Mouse (Mus musculus): ENCODE results near the gene Kif14.
"Not testable (repeated sequence)": the region's sequence is repeated elsewhere in the genome, so short reads cannot be mapped to it uniquely, and the experiment has no call there.

Kif14 gene

DNA sequence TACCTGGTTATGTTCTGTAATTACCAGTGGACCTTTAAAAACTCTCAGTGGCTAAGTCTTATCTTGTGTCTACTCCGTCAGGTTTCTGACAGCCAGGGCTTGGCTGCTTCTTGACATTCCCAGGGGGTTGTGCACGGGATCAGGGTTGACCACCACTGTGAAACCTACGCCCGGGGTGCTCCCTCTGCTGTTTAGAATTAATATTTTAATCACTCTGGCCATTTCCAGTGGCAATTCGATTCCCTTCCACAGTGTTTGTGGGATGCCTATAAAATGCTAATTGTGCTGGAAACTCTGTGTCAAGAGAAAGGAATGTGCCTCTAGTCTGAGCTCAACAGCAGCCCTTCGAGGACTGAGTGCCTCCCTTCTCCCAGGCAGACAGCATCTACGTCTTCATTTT is 89.7 kb downstream of the Kif14 start:
- no peak for DNase-seq (ENCODE audit: low spot score in 2 of 2)

DNA sequence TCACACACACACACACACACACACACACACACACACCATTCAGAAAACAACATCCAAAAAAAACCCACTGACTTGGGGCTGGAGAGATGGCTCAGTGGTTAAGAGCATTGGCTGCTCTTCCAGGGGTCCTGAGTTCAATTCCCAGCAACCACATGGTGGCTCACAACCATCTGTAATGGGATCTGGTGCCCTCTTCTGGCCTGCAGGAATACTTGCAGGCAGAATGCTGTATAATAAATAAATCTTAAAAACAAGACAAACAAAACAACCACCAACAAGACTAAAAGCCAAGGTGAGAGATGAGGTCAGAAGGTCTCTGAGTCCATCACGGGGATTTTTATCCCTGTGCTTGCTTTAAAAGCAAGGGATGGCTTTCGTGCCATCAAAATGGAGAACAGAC is 90.5 kb downstream of the Kif14 start:
- not testable (repeated sequence) for DNase-seq (ENCODE audit: low spot score in 2 of 2)

DNA sequence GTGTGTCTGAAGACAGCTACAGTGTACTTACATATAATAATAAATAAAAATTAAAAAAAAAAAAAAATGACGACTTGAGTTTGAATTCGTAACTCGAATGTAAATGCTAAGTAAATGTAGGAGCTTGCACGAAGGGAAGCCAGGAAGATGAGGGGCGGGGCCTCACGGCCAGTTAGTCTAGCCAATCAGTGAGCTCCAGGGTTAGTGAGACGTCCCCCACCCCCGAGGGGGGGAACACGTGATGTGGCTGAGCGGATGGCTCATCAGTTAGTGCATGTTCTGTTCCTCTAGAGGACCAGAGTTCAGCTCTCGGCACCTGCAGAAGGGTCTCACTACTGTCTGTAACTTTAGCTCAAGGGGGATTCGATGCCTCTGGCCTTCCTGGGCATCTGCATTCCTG is 91.3 kb downstream of the Kif14 start:
- DNase-seq (ENCODE audit: low spot score in 2 of 2) = no peak

DNA sequence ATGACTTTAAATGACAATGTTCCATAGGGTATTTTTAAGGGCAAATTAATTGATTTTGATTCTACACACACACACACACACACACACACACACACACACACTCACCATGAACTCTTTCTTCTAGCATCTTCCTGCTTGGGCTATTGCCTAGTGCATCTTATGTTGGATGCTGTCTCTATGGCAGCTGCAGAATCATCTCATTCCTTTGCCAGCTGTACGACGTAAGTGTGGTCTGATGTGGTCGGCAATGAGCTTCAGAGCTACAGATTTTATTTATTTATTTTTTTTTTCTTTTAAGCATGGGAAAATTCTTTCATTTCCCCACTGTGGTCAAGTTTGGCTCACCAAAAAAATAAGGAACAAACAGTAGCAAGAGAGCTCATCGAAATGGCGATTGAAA is 92.6 kb downstream of the Kif14 start:
- no peak for DNase-seq (ENCODE audit: low spot score in 2 of 2)

DNA sequence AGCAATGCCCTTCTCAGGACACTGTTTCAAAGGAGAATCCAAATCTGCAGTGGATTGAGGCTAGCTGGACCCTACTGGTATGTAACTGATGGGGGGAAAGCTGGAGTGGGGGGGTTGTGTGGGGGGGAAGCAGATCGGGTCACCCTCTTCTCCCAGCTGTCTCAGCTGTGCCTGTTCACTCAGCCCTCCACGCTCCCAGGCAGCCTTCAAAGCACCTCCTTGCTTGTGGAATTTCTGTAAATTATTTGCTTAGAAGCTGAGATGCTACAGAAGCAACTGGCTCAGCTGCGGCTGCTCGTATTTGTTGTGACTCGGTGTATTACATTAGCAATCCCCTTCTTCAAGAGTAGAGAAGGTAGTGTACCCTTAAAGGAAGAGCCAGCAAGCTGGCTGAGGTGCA is 93.1 kb downstream of the Kif14 start:
- no peak for DNase-seq (ENCODE audit: low spot score in 2 of 2)

DNA sequence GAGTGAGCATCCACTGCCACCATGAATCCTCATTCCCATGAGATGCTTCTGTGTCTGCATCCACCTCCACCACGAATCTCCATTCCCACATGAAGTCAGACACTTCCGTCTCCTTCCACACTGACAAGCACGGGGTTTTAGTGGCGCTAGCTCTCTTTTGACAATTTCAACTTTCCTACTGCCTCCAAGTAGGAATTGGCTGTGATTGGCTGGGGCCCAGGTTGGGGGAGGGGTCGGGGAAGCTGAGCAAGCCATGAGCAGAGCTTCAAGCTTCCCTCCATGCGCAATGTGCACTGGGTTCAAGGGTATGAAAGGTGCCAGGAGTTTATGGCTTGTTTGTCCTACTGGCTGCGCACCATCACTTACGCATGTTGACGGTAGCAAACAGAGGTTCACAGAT is 93.6 kb downstream of the Kif14 start:
- no peak for DNase-seq (ENCODE audit: low spot score in 2 of 2)

DNA sequence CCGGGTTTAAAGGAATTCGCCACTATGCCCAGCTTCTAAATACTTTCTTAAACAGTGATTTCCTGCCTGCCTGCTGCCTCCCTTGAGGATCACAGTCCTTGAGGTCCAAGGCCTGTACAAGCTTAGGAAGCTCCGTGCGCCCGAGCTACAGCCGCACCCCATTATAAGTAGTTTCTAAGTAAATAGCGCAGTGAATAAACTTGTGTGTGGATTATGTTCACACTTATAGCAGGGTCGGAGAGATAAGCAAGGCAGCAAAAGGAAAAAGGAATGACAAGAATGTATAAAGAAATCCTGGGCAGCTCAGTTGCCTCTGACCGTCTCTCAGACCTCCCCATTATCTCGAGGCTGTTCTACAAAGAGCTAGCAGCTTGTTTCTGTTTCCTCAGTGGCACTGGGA is 95.7 kb downstream of the Kif14 start:
- no peak for DNase-seq (ENCODE audit: low spot score in 2 of 2)

DNA sequence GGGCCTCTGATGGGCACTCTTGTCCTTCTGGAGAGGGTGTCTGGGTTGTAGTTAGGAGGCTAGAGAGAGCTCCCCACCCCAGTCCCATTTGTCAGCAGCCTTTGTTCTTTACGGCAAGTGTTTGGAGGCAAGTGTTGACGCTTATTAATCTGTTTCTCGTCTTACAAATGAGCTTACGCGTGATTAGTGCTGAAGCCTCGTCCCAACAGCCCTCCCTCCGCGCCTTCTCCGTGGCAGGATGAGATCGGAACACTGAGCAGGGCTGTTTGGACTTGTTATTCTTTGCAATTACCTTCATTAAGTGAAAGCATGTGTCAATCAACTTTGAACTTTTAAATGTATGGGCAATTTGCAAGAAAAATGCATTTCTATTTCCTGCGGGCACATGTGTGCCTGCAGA is 97.0 kb downstream of the Kif14 start:
- DNase-seq (ENCODE audit: low spot score in 2 of 2) = no peak

DNA sequence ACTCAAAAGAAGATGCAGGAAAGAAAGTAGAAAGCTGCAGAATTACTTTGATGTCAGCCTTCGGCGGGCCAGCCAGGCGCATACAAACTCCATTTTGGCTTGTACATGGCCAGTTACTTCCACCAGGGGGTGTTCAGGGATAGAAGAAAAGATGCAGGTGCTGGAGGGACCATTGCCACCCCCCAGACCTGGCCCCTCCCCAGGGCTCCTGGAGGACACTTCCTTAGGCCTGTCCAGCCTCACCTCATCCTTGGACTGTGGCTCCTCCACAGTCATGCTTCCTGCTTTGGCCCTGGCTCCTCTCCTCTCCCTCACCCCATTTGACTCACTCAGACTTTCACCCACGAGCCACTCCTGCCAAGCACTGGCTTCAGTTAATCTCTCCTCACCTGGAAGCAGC is 98.8 kb downstream of the Kif14 start:
- no peak for DNase-seq (ENCODE audit: low spot score in 2 of 2)

DNA sequence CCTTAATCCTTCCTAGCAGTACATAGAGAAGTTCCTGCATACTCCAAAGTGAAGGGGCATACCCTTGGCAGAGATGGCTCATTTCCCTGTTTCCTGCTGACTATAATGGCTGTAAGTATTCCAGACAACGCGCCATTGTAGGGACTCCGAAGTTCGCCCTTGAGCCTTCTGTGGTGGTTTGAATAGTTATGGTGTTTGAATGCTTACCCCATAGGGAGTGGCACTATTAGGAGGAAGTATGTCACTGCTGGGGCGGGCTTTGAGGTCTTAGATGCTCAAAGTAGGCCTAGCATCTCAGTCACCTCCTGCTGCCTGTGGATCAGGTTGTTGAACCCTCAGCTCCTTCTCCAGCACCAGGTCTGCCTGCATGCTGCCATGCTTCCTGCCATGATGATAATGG is 100.2 kb downstream of the Kif14 start:
- DNase-seq (ENCODE audit: low spot score in 2 of 2) = no peak

DNA sequence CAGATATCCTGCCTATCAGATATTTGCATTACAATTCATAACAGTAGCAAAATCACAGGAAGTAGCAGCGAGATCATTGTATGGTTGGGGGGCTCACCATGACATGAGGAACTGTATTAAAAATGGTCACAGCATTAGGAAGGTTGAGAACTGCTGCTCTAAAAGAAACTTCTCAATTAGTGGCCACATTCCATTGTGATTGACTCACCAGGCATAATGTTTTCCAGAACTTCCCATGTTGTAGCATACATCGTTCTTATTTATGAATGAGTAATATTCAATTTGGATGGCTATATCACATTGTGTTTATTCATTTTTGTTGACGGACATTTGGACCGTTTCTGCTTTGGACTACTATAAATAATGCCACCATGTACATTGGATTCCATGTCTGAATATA is 101.5 kb downstream of the Kif14 start:
- no peak for DNase-seq (ENCODE audit: low spot score in 2 of 2)

DNA sequence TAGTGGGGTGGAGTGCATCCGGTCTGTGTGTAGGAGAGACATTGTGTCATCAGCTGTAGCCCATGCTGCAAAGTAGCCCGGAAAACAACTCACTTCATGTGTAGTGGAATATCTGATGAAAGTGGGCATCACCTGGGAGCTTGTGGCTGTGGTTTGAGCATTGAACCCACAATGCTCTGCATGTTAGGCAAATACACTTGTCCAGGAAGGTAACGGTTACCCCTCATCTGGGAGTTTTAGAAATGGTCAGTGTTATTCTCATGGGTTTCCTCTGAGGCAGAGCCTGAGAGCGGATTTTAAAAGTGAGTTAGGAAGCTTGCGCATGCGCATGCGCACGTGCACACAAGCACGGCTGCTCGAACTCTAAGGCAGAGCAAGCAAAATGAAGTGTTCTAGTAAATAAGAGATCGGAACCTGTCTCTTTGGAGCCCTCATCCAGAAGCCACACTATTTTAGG is 102.6 kb downstream of the Kif14 start:
- no peak for DNase-seq (ENCODE audit: low spot score in 2 of 2)

DNA sequence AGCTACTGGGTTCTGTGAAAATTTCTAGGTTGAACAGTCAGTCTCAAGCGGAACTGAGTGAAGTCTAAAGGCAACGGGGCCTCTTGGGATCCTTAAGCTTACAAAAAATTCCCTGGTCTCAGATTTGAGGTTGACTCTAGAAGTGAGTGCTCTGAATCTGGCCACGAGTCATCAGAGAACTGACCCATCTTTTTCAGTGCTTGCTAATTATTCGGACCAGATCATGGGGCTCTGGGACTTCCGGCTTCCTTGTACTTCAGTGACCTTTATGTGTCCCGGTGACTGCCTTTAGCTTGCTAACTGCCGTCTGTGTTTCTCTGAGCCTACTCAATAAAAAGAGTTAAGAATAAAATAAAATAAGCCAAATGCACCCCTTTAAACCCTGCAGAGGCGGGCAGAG is 103.1 kb downstream of the Kif14 start:
- no peak for DNase-seq (ENCODE audit: low spot score in 2 of 2)

DNA sequence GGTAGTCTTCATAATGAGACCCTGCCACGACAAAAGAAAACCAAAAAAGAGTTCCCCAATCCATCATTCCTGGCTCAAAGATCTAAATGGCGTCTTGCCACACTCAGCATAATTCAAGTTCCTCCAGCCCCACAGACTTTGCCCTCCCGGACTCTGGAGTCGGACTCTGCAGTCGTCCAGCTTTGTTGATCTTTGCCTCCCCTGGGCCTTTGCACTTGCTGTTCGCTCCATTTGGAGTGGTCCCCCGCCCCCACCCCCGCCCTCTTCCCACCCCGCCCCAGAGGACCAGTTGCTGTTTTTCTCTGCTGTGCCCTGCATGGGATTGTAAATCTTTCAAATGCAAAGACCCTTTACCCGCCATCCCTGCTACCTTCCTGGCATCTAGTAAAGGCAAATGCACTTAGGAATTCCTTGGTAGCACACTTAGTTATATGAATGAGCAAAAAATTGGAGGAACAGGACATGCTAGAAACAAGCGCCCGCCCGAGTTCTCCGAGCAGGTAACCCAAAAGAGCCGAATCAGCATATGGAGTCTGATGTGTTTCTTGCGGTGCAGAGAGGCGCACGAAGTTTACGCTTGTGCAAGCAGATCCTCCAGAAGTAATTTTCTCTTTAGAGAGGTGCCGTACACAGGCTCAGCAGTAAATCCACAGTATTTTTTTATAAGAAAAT is 103.6 kb downstream of the Kif14 start:
- no peak for DNase-seq (ENCODE audit: low spot score in 2 of 2)

DNA sequence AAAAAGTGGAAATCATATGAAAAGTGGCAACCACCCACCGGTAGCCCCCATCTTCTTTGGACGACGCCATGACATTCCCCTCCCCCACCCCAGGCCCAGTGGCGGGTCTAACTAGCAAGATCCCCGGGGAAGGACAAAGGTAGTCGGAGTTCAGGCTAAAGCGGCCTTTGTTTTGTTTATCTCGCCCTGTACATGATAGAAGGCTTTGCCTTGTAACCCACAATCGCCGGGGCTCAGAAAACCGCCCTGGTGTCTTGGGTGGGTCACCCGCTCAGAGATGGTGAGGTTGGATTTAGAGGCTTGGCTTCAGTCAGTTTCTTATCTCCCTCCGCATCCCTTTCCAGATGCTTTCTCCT is 104.1 kb downstream of the Kif14 start:
- DNase-seq (ENCODE audit: low spot score in 2 of 2) = no peak

DNA sequence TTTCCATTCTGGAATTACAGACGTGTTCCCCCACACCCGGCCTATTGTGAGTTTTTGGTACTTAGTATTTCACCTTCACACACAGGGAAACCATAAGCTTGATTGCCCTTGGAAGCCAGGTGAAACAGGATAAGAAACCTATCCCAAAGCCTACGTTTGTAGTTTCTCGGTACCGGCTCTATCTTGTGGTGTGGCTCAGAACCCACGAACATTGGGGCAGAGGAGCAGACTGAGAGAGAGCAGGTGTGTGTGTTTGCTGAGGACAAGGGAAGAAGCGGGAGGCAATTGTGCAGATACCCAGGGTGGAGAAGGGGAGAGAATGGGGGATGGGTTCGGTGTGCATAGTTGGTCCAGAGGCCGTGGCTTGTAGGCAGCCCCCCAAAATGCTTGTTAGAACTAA is 104.8 kb downstream of the Kif14 start:
- no peak for DNase-seq (ENCODE audit: low spot score in 2 of 2)

DNA sequence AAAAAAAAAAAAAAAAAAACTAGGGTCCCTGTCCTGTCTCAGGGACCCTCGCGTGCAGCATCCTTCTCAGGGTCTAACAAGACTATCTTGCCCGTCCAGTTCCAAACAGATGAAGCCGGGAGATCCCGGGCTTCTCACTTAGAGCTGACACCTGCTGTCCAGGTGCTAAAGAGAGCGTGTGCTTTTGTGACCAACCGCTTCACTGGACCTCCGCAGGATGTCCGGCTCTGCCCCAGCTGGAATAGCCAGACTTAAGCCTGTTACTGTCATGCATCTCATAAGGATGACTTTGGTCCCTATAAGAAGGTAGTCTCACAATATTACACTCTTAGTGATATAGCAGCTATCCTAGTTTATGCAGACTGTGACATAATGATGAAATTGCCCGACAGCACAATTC is 105.4 kb downstream of the Kif14 start:
- DNase-seq (ENCODE audit: low spot score in 2 of 2) = no peak

DNA sequence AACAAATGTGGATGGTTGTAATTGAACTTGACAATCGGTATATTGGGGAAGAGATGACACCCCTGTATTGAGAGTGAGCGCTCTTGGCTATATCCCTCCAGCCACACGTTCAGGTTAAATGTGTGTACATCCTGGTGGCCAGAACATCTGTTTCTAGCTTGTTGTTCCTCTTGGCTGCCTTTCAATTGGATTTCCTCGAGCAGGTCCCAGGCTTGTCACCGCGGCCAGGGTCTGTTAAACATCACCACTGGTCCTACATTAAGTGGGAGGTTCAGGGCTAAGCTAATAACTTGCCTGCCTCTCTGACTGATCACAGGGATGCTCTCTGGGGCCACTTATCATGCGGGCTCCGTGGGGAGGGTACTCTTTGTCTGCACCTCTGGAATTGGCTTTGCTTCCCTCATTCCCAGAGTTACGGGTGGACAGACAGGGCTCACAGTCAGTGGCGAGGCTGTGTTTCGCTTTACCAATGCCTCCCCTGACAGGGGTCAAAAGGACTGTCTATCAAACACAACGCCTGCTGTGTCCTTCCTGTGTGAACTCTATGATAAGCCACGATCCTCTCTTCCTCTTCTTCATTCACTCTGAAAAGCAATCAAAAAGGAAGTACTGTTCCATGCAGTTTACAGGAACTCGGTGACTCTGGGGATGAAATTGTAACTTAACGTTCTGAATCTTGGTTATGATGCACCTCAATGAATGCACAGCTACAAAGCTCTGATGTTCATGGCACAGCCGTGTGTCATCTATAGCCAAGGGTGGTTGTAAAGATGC is 111.9 kb downstream of the Kif14 start:
- DNase-seq (ENCODE audit: low spot score in 2 of 2) = no peak

DNA sequence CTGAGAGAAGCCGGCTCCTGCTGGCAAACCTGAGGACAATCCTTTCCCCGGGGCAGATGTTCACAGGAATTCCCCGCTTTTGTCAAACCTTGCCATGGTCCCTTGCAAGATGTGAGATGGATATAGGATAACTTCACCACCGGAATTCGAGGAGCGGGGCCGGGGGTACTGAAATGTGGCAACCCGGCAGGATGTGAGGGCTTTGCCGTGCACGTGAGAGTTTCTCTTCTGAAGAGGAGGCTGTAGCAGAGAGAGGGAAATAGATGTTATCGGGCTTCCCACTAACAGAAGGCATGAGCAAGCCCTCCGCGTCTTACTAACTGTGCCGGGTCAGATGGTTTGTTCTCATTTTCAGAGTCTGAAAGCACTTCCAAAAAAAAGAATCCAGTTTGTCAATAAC is 113.2 kb downstream of the Kif14 start:
- no peak for DNase-seq (ENCODE audit: low spot score in 2 of 2)

DNA sequence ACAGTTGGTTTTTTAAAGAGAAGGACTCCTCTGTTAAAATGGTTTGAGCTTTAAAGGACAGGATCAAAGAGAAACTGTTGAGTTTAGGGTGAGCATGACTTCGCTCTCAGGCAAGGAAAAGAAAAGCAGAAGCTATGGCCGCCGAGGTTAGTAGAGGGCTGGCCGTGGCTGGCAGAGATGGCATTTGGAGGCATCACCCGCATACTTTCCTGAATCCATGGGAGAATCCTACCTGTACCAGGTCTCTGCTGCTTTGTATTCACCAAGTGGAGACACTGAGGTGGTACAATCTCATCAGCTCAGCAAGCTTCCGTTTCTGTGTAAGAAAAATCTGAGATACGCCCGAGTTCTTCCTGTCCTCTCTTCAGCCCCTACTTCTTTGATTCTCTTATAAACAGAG is 114.1 kb downstream of the Kif14 start:
- DNase-seq (ENCODE audit: low spot score in 2 of 2) = no peak

All from urinary bladder, postnatal 36 days (tissue).